ENCODE assay signal across 8 mouse cellular contexts in the genomic region with DNA sequence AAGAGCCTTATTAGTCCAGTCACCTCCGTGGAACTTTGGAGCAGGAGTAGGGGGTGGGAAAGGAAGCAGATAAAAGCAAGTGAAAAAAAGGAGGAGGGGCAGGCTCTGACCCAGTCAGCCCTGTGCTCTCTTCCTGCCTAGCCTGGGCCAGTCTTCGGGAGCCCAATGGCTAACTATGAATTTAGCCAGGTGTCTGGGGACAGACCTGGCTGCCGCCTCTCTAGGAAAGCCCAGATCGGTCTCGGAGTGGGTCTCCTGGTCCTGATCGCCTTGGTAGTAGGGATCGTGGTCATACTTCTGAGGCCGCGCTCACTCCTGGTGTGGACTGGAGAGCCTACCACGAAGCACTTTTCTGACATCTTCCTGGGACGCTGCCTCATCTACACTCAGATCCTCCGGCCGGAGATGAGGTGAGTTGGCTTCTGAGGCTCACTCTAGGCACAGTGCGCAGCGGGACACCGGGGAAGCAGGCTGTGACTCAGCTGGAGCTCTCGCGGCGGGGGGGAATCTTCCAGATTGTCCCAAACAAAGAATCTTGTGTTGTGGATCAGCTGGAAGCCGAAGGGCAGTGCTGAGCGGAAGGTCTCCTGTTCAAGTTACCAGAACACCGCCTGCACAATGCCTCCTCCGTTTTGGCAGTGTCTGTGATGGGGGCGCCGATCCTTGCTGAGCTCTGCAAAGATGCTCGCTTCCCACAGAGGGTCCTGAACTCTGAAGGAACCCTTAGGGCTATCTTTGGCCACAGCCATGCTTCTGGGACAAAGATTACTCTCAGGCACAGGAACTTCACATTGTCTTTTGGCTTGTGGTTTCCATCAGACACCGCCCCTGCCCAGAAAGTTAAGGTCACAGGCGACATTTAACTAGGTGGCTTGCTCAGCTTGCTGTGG. TPM values are rescaled to one million over a fixed set of nuclear protein-coding genes. Genes with fewer than 3 reads are reported as not detected.
A peak's percentile ranks its signal among the peaks of the same experiment; 100 is the strongest.
DNase-seq lines count a peak whose midpoint lies in the region; ATAC-seq and TF ChIP-seq lines count a peak whose summit lies in the region.

No protein-coding gene starts in this region.

- TF ChIP-seq EP300 in liver, postnatal 0 days (IDR thresholded peaks at IDR 0.05; ENCODE audit: low read depth): 0 out of 2 replicates have a peak, but pooled peaks have one; percentile 12

- H3ac ChIP-seq in C2C12 (ENCODE audit: control insufficient read depth, insufficient read length, low read depth): peak overlapping the region; percentile 3

- peak overlapping the region; percentile 88 for H3K27ac ChIP-seq in heart, embryonic 10.5 days
- H3K27ac ChIP-seq in kidney, adult 2 months (ENCODE audit: insufficient read depth, low read depth, low read length): peak overlapping the region; percentile 78
- H3K27ac ChIP-seq in liver, postnatal 0 days (ENCODE audit: low read depth): peak overlapping the region; percentile 76
- no peak overlapping the region for H3K27ac ChIP-seq in neural tube, embryonic 11.5 days (ENCODE audit: low read depth, low read length)

- no peaks in the 10 kb centered on the region for H3K27me3 ChIP-seq in C2C12 (ENCODE audit: control insufficient read depth, insufficient read depth, insufficient read length)
- H3K27me3 ChIP-seq in heart, embryonic 10.5 days (ENCODE audit: insufficient read depth, poor library complexity, severe bottlenecking): no peaks in the 10 kb centered on the region
- no peaks in the 10 kb centered on the region for H3K27me3 ChIP-seq in kidney, adult 2 months (replicated peaks; ENCODE audit: control insufficient read depth, insufficient read depth, low read length)
- H3K27me3 ChIP-seq in liver, postnatal 0 days (ENCODE audit: insufficient read depth, low read length): no peaks in the 10 kb centered on the region
- no peaks in the 10 kb centered on the region for H3K27me3 ChIP-seq in neural tube, embryonic 11.5 days (ENCODE audit: control insufficient read depth, insufficient read depth, low read length)

- peak; percentile 40 to 71 for DNase-seq in adrenal gland, adult (ENCODE audit: inconsistent age in 2 of 2, low spot score in 1 of 2)
- DNase-seq in embryo, embryonic 9.5 days (ENCODE audit: extremely low spot score): peak; percentile 59
- DNase-seq in heart, embryonic 10.5 days (ENCODE audit: low spot score): peak; percentile 79
- peak; percentile 46 for DNase-seq in kidney, adult 2 months
- DNase-seq in liver, postnatal 0 days: peak; percentile 37
- DNase-seq in neural tube, embryonic 11.5 days (ENCODE audit: low spot score): peak; percentile 43
- DNase-seq in thymus, postnatal 0 days (ENCODE audit: low spot score): peak; percentile 14

- WGBS in heart, embryonic 10.5 days: under 1% methylated on average over 28 of the region's 28 CpGs
- 7% methylated on average over 28 of the region's 28 CpGs for WGBS in kidney, adult 2 months
- WGBS in liver, postnatal 0 days (ENCODE audit: insufficient replicate concordance): 4% methylated on average over 28 of the region's 28 CpGs
- WGBS in neural tube, embryonic 11.5 days: 5% methylated on average over 28 of the region's 28 CpGs

- ATAC-seq in liver, postnatal 0 days: peak; percentile 59
- ATAC-seq in neural tube, embryonic 11.5 days (ENCODE audit: insufficient read depth, low FRiP score, low TSS enrichment): 0 out of 2 replicates have a peak, but pooled peaks have one; percentile 27

- no peak overlapping the region for H3K4me3 ChIP-seq in C2C12 (ENCODE audit: insufficient read depth, poor library complexity, severe bottlenecking)
- H3K4me3 ChIP-seq in heart, embryonic 10.5 days: peak overlapping the region; percentile 65
- peak overlapping the region; percentile 61 for H3K4me3 ChIP-seq in kidney, adult 2 months (ENCODE audit: insufficient read depth, low read depth, low read length)
- H3K4me3 ChIP-seq in liver, postnatal 0 days (ENCODE audit: low read depth, low read length): peak overlapping the region; percentile 50
- H3K4me3 ChIP-seq in neural tube, embryonic 11.5 days (ENCODE audit: low read depth, low read length): peak overlapping the region; percentile 32

- peak; percentile 17 for TF ChIP-seq POLR2A in kidney, adult 2 months (IDR thresholded peaks at IDR 0.05; ENCODE audit: low read depth, low read length)

- no peaks in the 10 kb centered on the region for H3K79me3 ChIP-seq in C2C12 (ENCODE audit: low read depth)

- H3K4me1 ChIP-seq in heart, embryonic 10.5 days: peaks cover 24% of the 10 kb centered on the region
- H3K4me1 ChIP-seq in kidney, adult 2 months (ENCODE audit: control insufficient read depth, insufficient read depth, low read length): no peaks in the 10 kb centered on the region
- peaks cover 7% of the 10 kb centered on the region; the same call in 1 of the 2 replicates for H3K4me1 ChIP-seq in liver, postnatal 0 days (ENCODE audit: insufficient read depth)
- no peaks in the 10 kb centered on the region; the same call in 1 of the 2 replicates for H3K4me1 ChIP-seq in neural tube, embryonic 11.5 days (ENCODE audit: control insufficient read depth, insufficient read depth, low read length)

- peak overlapping the region; percentile 64 for H3K9ac ChIP-seq in liver, postnatal 0 days (replicated peaks)
- H3K9ac ChIP-seq in neural tube, embryonic 11.5 days (ENCODE audit: low read length): peak overlapping the region; percentile 43

- H3K36me3 ChIP-seq in C2C12 (ENCODE audit: control insufficient read depth, insufficient read depth): no peaks in the 10 kb centered on the region
- no peaks in the 10 kb centered on the region for H3K36me3 ChIP-seq in heart, embryonic 10.5 days
- no peaks in the 10 kb centered on the region for H3K36me3 ChIP-seq in kidney, adult 2 months (ENCODE audit: control insufficient read depth, insufficient read depth, low read length)
- no peaks in the 10 kb centered on the region for H3K36me3 ChIP-seq in liver, postnatal 0 days (replicated peaks; ENCODE audit: insufficient read depth, low read length)
- no peaks in the 10 kb centered on the region for H3K36me3 ChIP-seq in neural tube, embryonic 11.5 days (ENCODE audit: control insufficient read depth, insufficient read depth, low read length)

- H3K9me3 ChIP-seq in heart, embryonic 10.5 days: no peaks in the 10 kb centered on the region
- no peaks in the 10 kb centered on the region for H3K9me3 ChIP-seq in liver, postnatal 0 days (ENCODE audit: low read length)
- no peaks in the 10 kb centered on the region for H3K9me3 ChIP-seq in neural tube, embryonic 11.5 days (ENCODE audit: control insufficient read depth, low read length)

- H3K79me2 ChIP-seq in C2C12 (ENCODE audit: control insufficient read depth, insufficient read depth): no peaks in the 10 kb centered on the region

- no peak for TF ChIP-seq CTCF in C2C12 (IDR thresholded peaks at IDR 0.05; ENCODE audit: control insufficient read depth, insufficient read depth, insufficient read length)
- no peak for TF ChIP-seq CTCF in kidney, adult 2 months (conservative IDR thresholded peaks at IDR 0.05; ENCODE audit: insufficient read depth, insufficient read length, low read depth, low read length)
- no peak for TF ChIP-seq CTCF in liver, postnatal 0 days (IDR thresholded peaks at IDR 0.05; ENCODE audit: low read depth)

- peak overlapping the region; percentile 75 for H3K4me2 ChIP-seq in liver, postnatal 0 days (ENCODE audit: low read depth, low read length)
- peak overlapping the region; percentile 66 for H3K4me2 ChIP-seq in neural tube, embryonic 11.5 days (ENCODE audit: low read depth)

TF ChIP-seq in C2C12, 6 proteins besides CTCF, POLR2A, EP300 and RAD21:
- TF ChIP-seq FOSL1 (IDR thresholded peaks at IDR 0.05; ENCODE audit: insufficient read depth, low read length, poor library complexity, severe bottlenecking) (no peak), CEBPB (IDR thresholded peaks at IDR 0.05; ENCODE audit: low read depth) (no peak), MAX (IDR thresholded peaks at IDR 0.05) (no peak), MYOG (IDR thresholded peaks at IDR 0.05; ENCODE audit: control insufficient read depth, extremely low read depth, insufficient read length) (no peak), USF1 (IDR thresholded peaks at IDR 0.05; ENCODE audit: low read depth) (no peak), MYOD1 (IDR thresholded peaks at IDR 0.05; ENCODE audit: control insufficient read depth, insufficient read length, low read depth) (no peak)
TF ChIP-seq in C2C12: peak in this region for 0.

RNA-seq across cellular contexts. Expression of gene Cd38, which starts 0.6 kb away (rescaled TPM):
- polyA plus RNA-seq in C2C12 (2012; fragmentation: generic; extraction: Trizol): 0.18 TPM
- polyA plus RNA-seq in heart, embryonic 10.5 days (2016; fragmentation: Nextera tagmentation; extraction: Ambion mirVana): 18.1 and 20.6 TPM in 2 replicates
- 6.1 and 7.9 TPM in 2 replicates for polyA plus RNA-seq in kidney, adult 2 months (2012; rRNA removed)
- 18.6 and 20.5 TPM in 2 replicates for polyA plus RNA-seq in liver, postnatal 0 days (2015; fragmentation: Nextera tagmentation; extraction: Ambion mirVana)
- polyA plus RNA-seq in neural tube, embryonic 11.5 days (2014; fragmentation: Nextera tagmentation; extraction: Ambion mirVana): 9.9 and 11.5 TPM in 2 replicates
- polyA plus RNA-seq in thymus, postnatal 0 days (2015; fragmentation: Nextera tagmentation; extraction: Ambion mirVana): 4.6 and 5.0 TPM in 2 replicates

RNA-seq across cellular contexts. Expression of gene Gm7879, which starts 44.0 kb away (rescaled TPM):
- polyA plus RNA-seq in C2C12 (2012; fragmentation: generic; extraction: Trizol): 33.0 TPM
- 0.49 TPM in 1 of 2 replicates, not detected in the other for polyA plus RNA-seq in heart, embryonic 10.5 days (2016; fragmentation: Nextera tagmentation; extraction: Ambion mirVana)
- polyA plus RNA-seq in kidney, adult 2 months (2012; rRNA removed): 0.47 and 0.50 TPM in 2 replicates
- 0.51 TPM in 1 of 2 replicates, not detected in the other for polyA plus RNA-seq in liver, postnatal 0 days (2015; fragmentation: Nextera tagmentation; extraction: Ambion mirVana)
- 1.1 TPM in 1 of 2 replicates, not detected in the other for polyA plus RNA-seq in neural tube, embryonic 11.5 days (2014; fragmentation: Nextera tagmentation; extraction: Ambion mirVana)
- 0.53 and 0.73 TPM in 2 replicates for polyA plus RNA-seq in thymus, postnatal 0 days (2015; fragmentation: Nextera tagmentation; extraction: Ambion mirVana)

RNA-seq across cellular contexts. Expression of gene Fbxl5, which starts 47.5 kb away (rescaled TPM):
- 10.5 TPM for polyA plus RNA-seq in C2C12 (2012; fragmentation: generic; extraction: Trizol)
- polyA plus RNA-seq in heart, embryonic 10.5 days (2016; fragmentation: Nextera tagmentation; extraction: Ambion mirVana): 43.5 and 46.0 TPM in 2 replicates
- 28.0 and 32.5 TPM in 2 replicates for polyA plus RNA-seq in kidney, adult 2 months (2012; rRNA removed)
- polyA plus RNA-seq in liver, postnatal 0 days (2015; fragmentation: Nextera tagmentation; extraction: Ambion mirVana): 15.9 and 16.5 TPM in 2 replicates
- polyA plus RNA-seq in neural tube, embryonic 11.5 days (2014; fragmentation: Nextera tagmentation; extraction: Ambion mirVana): 62.1 and 69.0 TPM in 2 replicates
- polyA plus RNA-seq in thymus, postnatal 0 days (2015; fragmentation: Nextera tagmentation; extraction: Ambion mirVana): 62.4 and 63.8 TPM in 2 replicates

RNA-seq across cellular contexts. Expression of gene Bst1, which starts 50.3 kb away (rescaled TPM):
- not detected for polyA plus RNA-seq in C2C12 (2012; fragmentation: generic; extraction: Trizol)
- 0.36 TPM in 1 of 2 replicates, not detected in the other for polyA plus RNA-seq in heart, embryonic 10.5 days (2016; fragmentation: Nextera tagmentation; extraction: Ambion mirVana)
- polyA plus RNA-seq in kidney, adult 2 months (2012; rRNA removed): 10.7 and 11.5 TPM in 2 replicates
- 3.1 TPM in 2 replicates for polyA plus RNA-seq in liver, postnatal 0 days (2015; fragmentation: Nextera tagmentation; extraction: Ambion mirVana)
- polyA plus RNA-seq in neural tube, embryonic 11.5 days (2014; fragmentation: Nextera tagmentation; extraction: Ambion mirVana): not detected in 2 replicates
- polyA plus RNA-seq in thymus, postnatal 0 days (2015; fragmentation: Nextera tagmentation; extraction: Ambion mirVana): 7.2 and 7.4 TPM in 2 replicates

Comparison
In these comparisons a context has a peak if more than half of its experiments do, and no peak if none do; other contexts are left out.
1. DNase-seq: peak in every context shown above with its lines; median percentile 79 in heart, embryonic 10.5 days; 59 in embryo, embryonic 9.5 days; 56 in adrenal gland, adult; 46 in kidney, adult 2 months; 43 in neural tube, embryonic 11.5 days; 37 in liver, postnatal 0 days; 14 in thymus, postnatal 0 days.
2. RNA of gene Gm7879, which starts 44.0 kb away (polyA plus RNA-seq): 33.0 TPM in C2C12 (single experiment); 1.1 TPM in neural tube, embryonic 11.5 days, 0.53 to 0.73 TPM in thymus, postnatal 0 days, 0.51 TPM in liver, postnatal 0 days, 0.47 to 0.50 TPM in kidney, adult 2 months and 0.49 TPM in heart, embryonic 10.5 days; every median in the first group is over 10 times any median in the second.